Mouse (Mus musculus) C2C12 (cell line): ENCODE data around the gene P2rx6.

Experiments
- CEBPB ChIP-seq: IDR thresholded peaks from one replicate; pipeline ENCODE4 v1.6.1; 2011; ENCODE audit warnings: low read depth, mild to moderate bottlenecking, control low read depth, moderate library complexity
- CTCF ChIP-seq: IDR thresholded peaks from one replicate; pipeline ENCODE4 v1.5.1; 2011; ENCODE audit not compliant: control insufficient read depth, insufficient read depth, insufficient read length
- MAX ChIP-seq: IDR thresholded peaks from one replicate; pipeline ENCODE4 v1.6.1; 2011; ENCODE audit warnings: mild to moderate bottlenecking, control low read depth
- USF1 ChIP-seq: IDR thresholded peaks from one replicate; pipeline ENCODE4 v1.6.1; 2011; ENCODE audit warnings: low read depth, mild to moderate bottlenecking, control low read depth, moderate library complexity

DNA sequence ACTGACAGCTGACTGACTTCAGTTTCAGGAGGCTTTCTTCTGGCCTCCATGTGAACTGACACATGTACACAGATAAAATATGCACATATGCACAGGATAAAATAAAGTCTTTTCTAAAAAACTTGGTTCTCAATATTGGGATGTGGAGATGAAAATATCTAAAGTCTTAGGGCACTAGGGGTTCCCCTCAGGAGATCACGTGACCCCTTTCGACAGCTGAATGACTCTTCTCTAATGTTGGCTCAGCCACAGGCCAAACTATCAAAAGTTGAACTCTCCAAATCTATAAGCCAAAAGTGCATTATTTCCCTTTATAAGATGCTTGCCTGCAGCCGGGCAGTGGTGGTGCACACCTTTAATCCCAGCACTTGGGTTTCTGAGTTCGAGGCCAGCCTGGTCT, 5.5 kb upstream of the P2rx6 start:
- peak; percentile 42 for TF ChIP-seq USF1
- no peak for TF ChIP-seq CTCF
- no peak for TF ChIP-seq CEBPB
- TF ChIP-seq MAX = no peak
